Mouse (Mus musculus): ENCODE measurements around the gene Mlx. TPM values are rescaled to one million over a fixed set of nuclear protein-coding genes. Genes with fewer than 3 reads are reported as not detected.

Mlx gene
- polyA plus RNA-seq, 1 experiment from 2014 or later = 54.1 TPM

DNA sequence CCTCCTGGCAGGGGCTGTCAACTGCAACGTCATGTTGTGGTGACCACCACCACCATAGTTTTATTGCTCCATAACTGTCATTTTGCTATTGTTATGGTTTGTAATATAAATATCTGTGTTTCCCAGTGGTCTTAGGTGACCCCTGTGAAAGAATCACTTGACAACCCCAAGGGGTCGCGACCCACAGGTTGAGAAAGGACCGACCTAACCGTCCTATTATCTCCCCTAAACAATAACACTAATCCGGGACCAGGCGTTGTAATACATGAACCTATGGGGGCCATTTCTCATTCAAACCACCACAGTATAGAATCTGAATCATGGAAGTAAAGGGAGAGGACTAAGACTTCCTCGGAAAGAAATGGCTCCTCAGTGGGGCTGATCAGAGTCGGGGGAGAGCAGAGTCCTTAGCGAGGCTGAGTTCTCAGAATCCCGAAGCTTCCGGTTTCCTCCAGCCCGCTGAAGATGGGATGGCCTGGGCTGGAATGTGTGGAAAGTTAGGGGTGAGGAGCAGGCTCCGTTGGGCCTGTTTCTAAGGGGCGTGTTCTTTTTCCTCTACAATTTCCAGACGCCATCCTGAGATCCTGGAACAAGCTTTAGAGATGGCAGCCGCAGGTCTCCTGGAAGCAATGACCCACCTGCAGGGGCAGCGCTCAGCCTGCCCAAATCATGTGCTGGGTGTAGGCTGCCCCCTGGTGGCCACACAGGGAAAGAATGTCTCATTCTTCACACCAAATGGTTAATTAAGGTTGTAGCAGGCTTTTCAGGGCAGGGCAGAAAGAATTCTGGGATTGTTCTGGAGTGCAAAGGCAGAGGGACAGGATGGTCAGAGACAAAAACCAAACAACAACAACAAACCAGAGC is 20.3 kb upstream of the Mlx start:
- WGBS = 20% methylated on average over 18 of the region's 18 CpGs
- peak overlapping the region; percentile 43 for H3K27ac ChIP-seq
- peaks cover 62% of the 10 kb centered on the region for H3K4me1 ChIP-seq
- H3K36me3 ChIP-seq = no peaks in the 10 kb centered on the region
- H3K9me3 ChIP-seq = no peaks in the 10 kb centered on the region
- no peak for ATAC-seq (ENCODE audit: borderline replicate concordance, extremely low read depth, low FRiP score, low TSS enrichment)
- H3K27me3 ChIP-seq = peaks cover 6% of the 10 kb centered on the region; the same call in 1 of the 2 replicates
- H3K4me3 ChIP-seq = peak overlapping the region; percentile 12; the same call in 1 of the 2 replicates
- H3K4me2 ChIP-seq = peak overlapping the region; percentile 55
- peak overlapping the region; percentile 23; the same call in 1 of the 2 replicates for H3K9ac ChIP-seq

DNA sequence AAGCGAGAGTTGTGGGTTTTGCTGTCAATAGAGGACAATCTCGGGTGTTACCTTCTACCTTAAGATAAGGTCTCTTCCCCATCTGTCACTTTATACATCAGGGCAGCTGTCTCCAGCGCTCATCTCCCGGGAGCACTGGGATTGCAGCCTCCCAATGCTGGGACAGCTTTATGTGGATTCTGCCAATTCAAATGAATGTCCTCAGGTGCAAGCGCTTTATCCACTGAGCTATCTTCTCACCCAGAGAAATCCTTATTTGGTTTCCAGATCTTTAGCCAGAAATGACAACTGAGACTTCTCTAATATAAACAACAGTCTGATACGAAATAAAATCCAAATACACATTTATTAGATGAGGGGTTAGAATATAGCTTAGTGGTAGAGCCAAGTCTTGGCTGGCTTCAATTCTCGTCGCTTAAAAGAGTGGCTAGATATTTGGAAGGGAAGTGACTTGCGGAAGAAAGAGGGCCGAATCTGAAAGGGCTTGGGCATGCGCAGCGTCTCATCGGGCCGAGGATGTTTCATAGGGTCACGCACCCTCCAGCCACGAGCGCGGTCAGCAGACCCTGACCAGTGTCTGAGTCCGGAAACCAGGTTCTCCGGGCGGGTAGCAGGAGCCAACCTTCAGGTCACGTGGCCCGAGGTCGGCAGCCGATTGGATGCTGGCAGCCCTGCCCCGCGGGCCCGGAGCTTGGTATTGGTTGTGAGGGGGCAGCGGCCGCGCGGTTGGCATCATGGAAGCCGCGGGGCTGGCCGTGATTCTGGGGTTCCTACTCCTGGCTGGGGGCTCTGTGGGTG is 17.5 kb upstream of the Mlx start, which contains the start of gene Naglu:
Gene Naglu (plus strand): TSS at position 622 of the 798 bp plus-strand sequence.
- peaks cover 34% of the 10 kb centered on the region for H3K4me1 ChIP-seq
- peak within 1 kb of the TSS; percentile 99 for H3K4me2 ChIP-seq
- no peaks in the 10 kb centered on the region for H3K36me3 ChIP-seq
- H3K9me3 ChIP-seq = no peaks in the 10 kb centered on the region
- H3K4me3 ChIP-seq = peak within 1 kb of the TSS; percentile 74
- WGBS = 3% methylated on average over 35 of the region's 35 CpGs
- H3K9ac ChIP-seq = peak within 1 kb of the TSS; percentile 73
- peaks cover 6% of the 10 kb centered on the region; the same call in 1 of the 2 replicates for H3K27me3 ChIP-seq
- 0 out of 2 replicates have a peak within 1 kb of the TSS, but pooled peaks have one; percentile 2 for H3K27ac ChIP-seq
- peak; percentile 88 for ATAC-seq (ENCODE audit: borderline replicate concordance, extremely low read depth, low FRiP score, low TSS enrichment)

DNA sequence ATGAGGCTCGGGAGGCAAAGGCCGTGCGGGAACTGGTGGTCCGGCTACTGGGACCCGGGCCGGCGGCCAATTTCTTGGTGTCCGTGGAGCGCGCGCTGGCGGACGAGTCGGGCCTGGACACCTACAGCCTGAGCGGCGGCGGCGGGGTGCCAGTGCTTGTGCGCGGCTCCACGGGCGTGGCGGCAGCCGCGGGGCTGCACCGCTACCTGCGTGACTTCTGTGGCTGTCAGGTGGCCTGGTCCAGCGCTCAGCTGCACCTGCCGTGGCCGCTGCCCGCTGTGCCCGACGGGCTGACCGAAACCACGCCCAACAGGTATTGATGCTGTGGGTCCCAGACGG is 16.9 kb upstream of the Mlx start:
- Histone ChIP-seq H3K27me3 (peaks cover 6% of the 10 kb centered on the region; the same call in 1 of the 2 replicates), H3K9me3 (no peaks in the 10 kb centered on the region), H3K4me2 (peak overlapping the region; percentile 99), H3K4me1 (peaks cover 29% of the 10 kb centered on the region), H3K27ac (0 out of 2 replicates have a peak overlapping the region, but pooled peaks have one; percentile 2), H3K36me3 (no peaks in the 10 kb centered on the region), H3K4me3 (peak overlapping the region; percentile 74), H3K9ac (peak overlapping the region; percentile 73)
- ATAC-seq (ENCODE audit: borderline replicate concordance, extremely low read depth, low FRiP score, low TSS enrichment) = peak; percentile 64
- WGBS = under 1% methylated on average over 36 of the region's 36 CpGs

DNA sequence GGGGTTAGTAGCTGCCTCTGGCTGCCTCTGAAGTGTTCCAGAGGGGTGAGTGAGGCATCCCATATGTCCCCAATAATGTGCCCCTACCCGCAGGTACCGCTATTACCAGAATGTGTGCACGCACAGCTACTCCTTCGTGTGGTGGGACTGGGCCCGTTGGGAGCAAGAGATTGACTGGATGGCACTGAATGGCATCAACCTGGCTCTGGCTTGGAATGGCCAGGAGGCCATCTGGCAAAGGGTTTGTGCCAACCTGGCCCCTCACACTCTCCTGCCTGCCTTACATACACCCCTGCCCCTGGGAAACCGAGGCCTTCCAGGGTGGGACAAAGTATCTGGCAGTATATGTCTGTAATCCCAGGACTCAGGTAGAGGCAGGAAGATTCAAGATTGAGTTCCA is 16.1 kb upstream of the Mlx start:
- no peak overlapping the region for H3K27ac ChIP-seq
- H3K4me2 ChIP-seq = peak overlapping the region; percentile 99; the same call in 1 of the 2 replicates
- ATAC-seq (ENCODE audit: borderline replicate concordance, extremely low read depth, low FRiP score, low TSS enrichment) = no peak
- 68% methylated on average over 6 of the region's 6 CpGs for WGBS
- peaks cover 6% of the 10 kb centered on the region; the same call in 1 of the 2 replicates for H3K27me3 ChIP-seq
- peak overlapping the region; percentile 74; the same call in 1 of the 2 replicates for H3K4me3 ChIP-seq
- H3K36me3 ChIP-seq = no peaks in the 10 kb centered on the region
- H3K9ac ChIP-seq = no peak overlapping the region
- H3K4me1 ChIP-seq = peaks cover 27% of the 10 kb centered on the region
- H3K9me3 ChIP-seq = no peaks in the 10 kb centered on the region

DNA sequence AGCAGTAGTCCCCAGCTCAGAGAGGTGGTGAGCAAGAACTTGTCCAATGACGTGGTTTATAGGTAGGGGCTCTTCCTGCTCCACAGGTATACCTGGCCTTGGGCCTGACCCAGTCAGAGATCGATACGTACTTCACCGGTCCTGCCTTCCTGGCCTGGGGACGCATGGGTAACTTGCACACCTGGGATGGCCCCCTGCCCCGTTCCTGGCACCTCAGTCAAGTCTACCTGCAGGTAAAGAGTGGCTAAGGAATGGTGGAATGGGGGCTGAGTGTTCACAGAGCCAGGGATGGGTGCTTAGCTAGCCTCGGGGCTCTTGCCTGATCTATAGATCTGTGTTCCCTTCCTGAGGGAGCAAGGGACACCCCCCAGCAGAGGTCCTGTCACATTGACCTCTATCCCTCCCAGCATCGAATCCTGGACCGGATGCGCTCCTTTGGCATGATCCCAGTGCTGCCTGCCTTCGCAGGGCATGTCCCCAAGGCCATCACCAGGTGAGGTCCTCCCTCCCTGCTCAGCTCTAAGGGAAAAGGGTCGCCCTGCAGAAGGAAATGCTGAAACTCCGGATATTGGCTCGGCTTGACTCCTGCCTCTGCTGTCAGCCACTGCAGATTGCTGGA is 15.2 kb upstream of the Mlx start:
- no peaks in the 10 kb centered on the region for H3K36me3 ChIP-seq
- ATAC-seq (ENCODE audit: borderline replicate concordance, extremely low read depth, low FRiP score, low TSS enrichment) = no peak
- peaks cover 10% of the 10 kb centered on the region for H3K27me3 ChIP-seq
- WGBS = 71% methylated on average over 14 of the region's 14 CpGs
- H3K9me3 ChIP-seq = no peaks in the 10 kb centered on the region
- peaks cover 19% of the 10 kb centered on the region for H3K4me1 ChIP-seq
- no peak overlapping the region for H3K9ac ChIP-seq
- H3K4me3 ChIP-seq = no peak overlapping the region
- H3K4me2 ChIP-seq = no peak overlapping the region
- no peak overlapping the region for H3K27ac ChIP-seq

DNA sequence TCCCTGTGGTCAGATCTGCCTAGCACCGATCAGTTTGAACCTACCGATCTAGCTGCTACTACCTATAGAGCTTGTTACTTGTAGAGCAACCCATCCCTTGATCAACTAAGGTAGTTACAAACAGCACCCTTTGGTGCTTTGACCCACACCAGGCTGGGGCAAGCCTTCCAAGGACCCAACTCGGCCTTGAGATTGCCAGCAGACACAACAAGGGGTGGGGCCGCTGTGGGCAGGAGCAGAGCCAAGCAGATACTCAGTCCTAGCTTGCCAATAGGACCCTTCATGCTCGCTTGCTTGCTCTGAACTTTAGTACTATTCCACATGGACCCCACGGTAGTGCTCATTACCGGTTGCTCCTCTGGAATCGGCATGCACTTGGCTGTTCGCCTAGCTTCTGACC is 9.0 kb upstream of the Mlx start, which contains the start of gene Hsd17b1:
Gene Hsd17b1 (plus strand): TSS at position 291 of the 400 bp plus-strand sequence.
- Histone ChIP-seq H3K27me3 (peaks cover 52% of the 10 kb centered on the region), H3K9me3 (no peaks in the 10 kb centered on the region), H3K4me2 (no peak within 1 kb of the TSS), H3K9ac (no peak within 1 kb of the TSS), H3K36me3 (no peaks in the 10 kb centered on the region), H3K27ac (no peak within 1 kb of the TSS), H3K4me1 (peaks cover 15% of the 10 kb centered on the region), H3K4me3 (no peak within 1 kb of the TSS)
- 68% methylated on average over 9 of the region's 9 CpGs for WGBS
- no peak for ATAC-seq (ENCODE audit: borderline replicate concordance, extremely low read depth, low FRiP score, low TSS enrichment)

DNA sequence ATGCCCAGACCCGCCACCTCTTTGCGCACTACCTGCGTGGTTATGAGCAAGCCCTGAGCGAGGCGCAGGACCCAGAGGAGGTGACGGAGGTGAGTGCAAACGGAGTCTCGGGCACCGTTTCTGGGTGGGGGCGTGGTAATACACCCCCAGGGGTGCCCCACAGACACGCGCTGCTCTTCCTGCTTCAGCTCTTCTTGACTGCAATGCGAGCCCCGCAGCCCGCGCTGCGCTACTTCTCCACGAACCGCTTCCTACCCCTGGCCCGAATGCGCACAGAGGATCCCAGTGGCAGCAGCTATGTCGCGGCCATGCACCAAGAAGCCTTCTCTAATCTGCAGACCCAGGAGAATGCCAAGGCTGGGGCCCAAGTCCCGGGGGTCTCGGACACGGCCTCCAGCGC is 7.3 kb upstream of the Mlx start:
- Histone ChIP-seq H3K9me3 (no peaks in the 10 kb centered on the region), H3K4me1 (peaks cover 27% of the 10 kb centered on the region), H3K4me2 (peak overlapping the region; percentile 34; the same call in 1 of the 2 replicates), H3K4me3 (no peak overlapping the region), H3K27ac (no peak overlapping the region), H3K27me3 (peaks cover 52% of the 10 kb centered on the region), H3K36me3 (no peaks in the 10 kb centered on the region), H3K9ac (no peak overlapping the region)
- WGBS = 3% methylated on average over 27 of the region's 27 CpGs
- no peak for ATAC-seq (ENCODE audit: borderline replicate concordance, extremely low read depth, low FRiP score, low TSS enrichment)

DNA sequence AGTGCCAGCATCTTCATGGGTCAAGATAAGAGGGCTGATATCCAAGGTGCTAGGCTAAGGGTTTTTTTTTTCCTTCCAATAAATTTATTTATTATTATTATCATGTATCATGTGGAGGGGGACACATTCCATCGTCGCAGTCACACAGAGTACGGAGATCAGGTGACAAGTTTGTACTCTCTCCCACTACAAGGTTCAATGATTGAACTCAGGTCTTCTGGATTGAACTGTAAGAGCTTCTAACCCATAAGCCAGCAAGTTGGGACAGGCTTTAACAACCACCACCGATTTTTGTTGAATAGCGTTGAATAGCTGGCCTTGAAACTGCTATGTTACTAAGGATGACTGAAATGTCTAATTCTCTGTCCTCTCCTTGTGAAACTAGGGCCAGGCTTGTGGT is 6.7 kb upstream of the Mlx start:
- H3K27me3 ChIP-seq = peaks cover 52% of the 10 kb centered on the region
- no peak overlapping the region for H3K27ac ChIP-seq
- WGBS = 67% methylated on average over 5 of the region's 5 CpGs
- H3K4me1 ChIP-seq = peaks cover 27% of the 10 kb centered on the region
- no peaks in the 10 kb centered on the region for H3K9me3 ChIP-seq
- H3K9ac ChIP-seq = no peak overlapping the region
- no peak for ATAC-seq (ENCODE audit: borderline replicate concordance, extremely low read depth, low FRiP score, low TSS enrichment)
- no peaks in the 10 kb centered on the region for H3K36me3 ChIP-seq
- H3K4me3 ChIP-seq = no peak overlapping the region
- no peak overlapping the region for H3K4me2 ChIP-seq

DNA sequence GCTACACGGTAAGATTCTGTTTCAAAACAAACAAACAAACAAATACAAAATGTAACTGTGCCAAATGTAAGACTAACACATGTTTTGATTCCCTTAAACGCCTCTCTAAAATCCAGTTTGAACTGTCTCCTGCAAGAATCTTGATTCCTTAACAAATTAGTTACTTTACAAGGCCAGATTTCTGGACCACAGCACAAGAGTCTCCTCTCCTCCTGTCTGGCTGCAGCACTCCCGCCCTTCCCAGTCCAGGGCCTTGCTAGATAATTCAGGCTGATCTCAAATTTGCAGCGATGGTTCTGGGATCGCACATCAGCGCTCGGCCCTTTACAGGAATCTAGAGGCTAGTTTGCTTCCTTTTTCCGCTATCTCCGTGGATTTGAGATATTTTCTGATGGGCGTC is 5.4 kb upstream of the Mlx start:
- Histone ChIP-seq H3K4me3 (peak overlapping the region; percentile 78), H3K27ac (peak overlapping the region; percentile 80), H3K36me3 (no peaks in the 10 kb centered on the region), H3K9me3 (no peaks in the 10 kb centered on the region), H3K4me2 (peak overlapping the region; percentile 92), H3K4me1 (peaks cover 36% of the 10 kb centered on the region), H3K9ac (peak overlapping the region; percentile 38), H3K27me3 (peaks cover 51% of the 10 kb centered on the region)
- WGBS = 4% methylated on average over 10 of the region's 10 CpGs
- ATAC-seq (ENCODE audit: borderline replicate concordance, extremely low read depth, low FRiP score, low TSS enrichment) = no peak

DNA sequence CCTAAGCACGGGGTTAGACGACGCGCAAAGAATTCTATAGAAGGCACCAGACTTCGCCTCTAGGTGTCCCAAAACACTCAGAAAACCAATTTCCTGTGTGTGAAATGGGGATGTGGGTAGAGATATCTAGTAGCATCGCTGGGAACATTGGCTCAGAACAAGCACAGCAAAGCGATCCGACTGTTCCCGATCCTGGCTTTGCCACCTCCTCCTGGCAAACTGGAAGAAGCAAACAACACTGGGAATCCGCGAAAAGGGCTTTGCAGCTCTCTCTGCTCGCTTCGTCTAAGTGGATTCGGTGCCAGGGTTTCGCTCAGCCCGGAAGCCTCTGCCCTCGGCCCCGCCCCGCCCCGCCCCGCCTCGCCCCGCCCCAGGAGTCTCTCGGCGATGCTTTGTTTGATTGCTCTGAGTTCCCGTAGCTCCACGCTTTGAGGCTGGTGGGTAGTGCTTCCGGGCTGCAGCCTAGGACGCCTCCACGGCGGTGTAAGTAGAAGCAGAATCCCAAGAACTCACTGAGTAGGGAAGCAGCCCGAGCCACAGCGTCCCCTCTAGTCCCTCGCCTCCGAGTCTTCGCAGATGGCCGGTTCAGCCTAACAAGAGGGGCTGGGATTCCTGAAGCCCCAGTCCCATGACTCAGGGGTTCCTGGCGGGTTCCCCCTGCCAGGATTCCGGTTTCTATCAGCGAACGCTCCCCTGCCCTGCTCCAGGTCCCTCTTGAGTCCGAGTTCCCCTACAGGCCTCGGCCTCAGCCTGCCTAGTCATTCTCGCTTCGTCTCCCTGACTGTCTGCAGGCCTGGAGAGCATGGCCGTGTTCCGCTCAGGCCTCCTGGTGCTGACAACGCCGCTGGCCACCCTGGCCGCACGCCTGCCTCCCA is 4.6 kb upstream of the Mlx start, which contains the start of gene Coasy:
Gene Coasy (plus strand): TSS at position 358 of the 875 bp plus-strand sequence.
- no peaks in the 10 kb centered on the region for H3K9me3 ChIP-seq
- H3K36me3 ChIP-seq = no peaks in the 10 kb centered on the region
- under 1% methylated on average over 51 of the region's 51 CpGs for WGBS
- H3K27ac ChIP-seq = peak within 1 kb of the TSS; percentile 87
- peak within 1 kb of the TSS; percentile 78 for H3K4me3 ChIP-seq
- peaks cover 43% of the 10 kb centered on the region for H3K27me3 ChIP-seq
- H3K9ac ChIP-seq = peak within 1 kb of the TSS; percentile 87
- H3K4me2 ChIP-seq = peak within 1 kb of the TSS; percentile 92
- peak; percentile 88 for ATAC-seq (ENCODE audit: borderline replicate concordance, extremely low read depth, low FRiP score, low TSS enrichment)
- peaks cover 39% of the 10 kb centered on the region for H3K4me1 ChIP-seq
